Mouse (Mus musculus) thymus, adult 2 months (tissue): Measurements from ENCODE around the gene Slc27a1. TPM values are rescaled to one million over a fixed set of nuclear protein-coding genes. Genes with fewer than 3 reads are reported as not detected.

Source experiments
- DNase-seq: peaks from one replicate; pipeline ENCODE4 v3.0.0; 2021
- H3K27ac ChIP-seq: fragments of 200-500 bp; 2 replicates; pipeline ENCODE4 v1.5.1; 2012; ENCODE audit warnings: low read length, control low read depth; ENCODE audit not compliant: control insufficient read depth, insufficient read depth
- H3K27me3 ChIP-seq: fragments of 200-500 bp; 2 replicates; pipeline ENCODE4 v1.6.1; 2012; ENCODE audit warnings: mild to moderate bottlenecking, low read length, moderate library complexity, mixed read lengths; ENCODE audit not compliant: control insufficient read depth, insufficient read depth
- H3K36me3 ChIP-seq: fragments of 200-500 bp; 2 replicates; pipeline ENCODE4 v1.6.1; 2012; ENCODE audit warnings: mild to moderate bottlenecking, low read length, moderate library complexity; ENCODE audit not compliant: control insufficient read depth, insufficient read depth
- H3K4me1 ChIP-seq: fragments of 200-500 bp; replicated peaks from 2 replicates; pipeline ENCODE4 v1.6.1; 2012; ENCODE audit warnings: low read length; ENCODE audit not compliant: control insufficient read depth, insufficient read depth
- H3K4me3 ChIP-seq: fragments of 200-500 bp; 2 replicates; pipeline ENCODE4 v1.5.1; 2012; ENCODE audit warnings: mild to moderate bottlenecking, low read length, control low read depth, moderate library complexity; ENCODE audit not compliant: control insufficient read depth, insufficient read depth
- CTCF ChIP-seq: fragments of 200-500 bp; IDR thresholded peaks from 2 replicates; pipeline ENCODE4 v1.5.1; 2012; ENCODE audit warnings: mild to moderate bottlenecking, control low read depth, low read length, moderate library complexity, borderline replicate concordance; ENCODE audit not compliant: control insufficient read depth, poor library complexity, insufficient read depth; ENCODE audit errors: extremely low read depth
- POLR2A ChIP-seq: fragments of 200-500 bp; IDR thresholded peaks from 2 replicates; pipeline ENCODE4 v1.6.1; 2012; ENCODE audit warnings: mild to moderate bottlenecking, low read length, control low read depth, moderate library complexity; ENCODE audit not compliant: control insufficient read depth, poor library complexity, insufficient read depth; ENCODE audit errors: extremely low read depth
- WGBS: fragments of 180-500 bp; shearing (Covaris S2); methylation state at CpG from one replicate; pipeline ENCODE4 v1.1.7; 2018; 5-methylcytosine and 5-hydroxymethylcytosine counted together
- polyA plus RNA-seq: library from polyadenylated mRNA; depleted of rRNA; stranded (reverse); fragments of >200 nt; gene quantifications from 2 replicates; pipeline ENCODE4 v1.2.3, GENCODE M21; 2012

Gene Slc27a1
- polyA plus RNA-seq, 1 experiment, result 176 TPM

- H3K27ac ChIP-seq, result no peak overlapping the region
- 95% methylated on average over 2 of the region's 2 CpGs for WGBS
- TF ChIP-seq POLR2A (no peak), CTCF (no peak)
- H3K4me1 ChIP-seq, result peaks cover 39% of the 10 kb centered on the region
- no peak overlapping the region for H3K4me3 ChIP-seq
- no peaks in the 10 kb centered on the region for H3K36me3 ChIP-seq
- H3K27me3 ChIP-seq, result no peaks in the 10 kb centered on the region
- DNase-seq, result no peak
Measured at GRCm38 (mm10) chr8:71572077-71572476, 3.4 kb downstream of the Slc27a1 start.

- 91% methylated on average over 9 of the region's 9 CpGs for whole genome bisulfite sequencing
- no peaks in the 10 kb centered on the region for H3K27me3 ChIP-seq
- TF ChIP-seq POLR2A (no peak), CTCF (no peak)
- no peak for DNase-seq
- H3K36me3 ChIP-seq, result no peaks in the 10 kb centered on the region
- H3K27ac ChIP-seq, result no peak overlapping the region
- peaks cover 37% of the 10 kb centered on the region for H3K4me1 ChIP-seq
- H3K4me3 ChIP-seq, result no peak overlapping the region
Measured at GRCm38 (mm10) chr8:71572847-71573633, 4.4 kb downstream of the Slc27a1 start.

GRCm38 (mm10) chr8:71574426-71574825 lies 5.7 kb downstream of the Slc27a1 start:
- H3K27me3 ChIP-seq, result no peaks in the 10 kb centered on the region
- DNase-seq, result no peak
- no peaks in the 10 kb centered on the region for H3K36me3 ChIP-seq
- no peak overlapping the region for H3K4me3 ChIP-seq
- 88% methylated on average over 7 of the region's 7 CpGs for WGBS
- H3K27ac ChIP-seq, result no peak overlapping the region
- peaks cover 30% of the 10 kb centered on the region for H3K4me1 ChIP-seq
- TF ChIP-seq CTCF (no peak), POLR2A (no peak)

GRCm38 (mm10) chr8:71575020-71575419 lies 6.3 kb downstream of the Slc27a1 start:
- H3K4me1 ChIP-seq, result peaks cover 24% of the 10 kb centered on the region
- no peaks in the 10 kb centered on the region for H3K27me3 ChIP-seq
- no peak overlapping the region for H3K27ac ChIP-seq
- WGBS, result 89% methylated on average over 1 of the region's 1 CpGs
- H3K36me3 ChIP-seq, result no peaks in the 10 kb centered on the region
- TF ChIP-seq CTCF (no peak), POLR2A (no peak)
- no peak for DNase-seq
- H3K4me3 ChIP-seq, result no peak overlapping the region

GRCm38 (mm10) chr8:71577856-71578387 lies 9.2 kb downstream of the Slc27a1 start:
- Histone ChIP-seq H3K27ac (no peak overlapping the region), H3K36me3 (no peaks in the 10 kb centered on the region), H3K4me1 (peaks cover 5% of the 10 kb centered on the region), H3K27me3 (no peaks in the 10 kb centered on the region), H3K4me3 (no peak overlapping the region)
- 84% methylated on average over 4 of the region's 4 CpGs for WGBS
- TF ChIP-seq POLR2A (no peak), CTCF (no peak)
- DNase-seq, result no peak

GRCm38 (mm10) chr8:71579009-71579408 lies 10.3 kb downstream of the Slc27a1 start:
- no peak overlapping the region for H3K27ac ChIP-seq
- H3K4me3 ChIP-seq, result no peak overlapping the region
- H3K4me1 ChIP-seq, result peaks cover 3% of the 10 kb centered on the region
- DNase-seq, result no peak
- H3K27me3 ChIP-seq, result no peaks in the 10 kb centered on the region
- H3K36me3 ChIP-seq, result no peaks in the 10 kb centered on the region; the same call in 1 of the 2 replicates
- 100% methylated on average over 1 of the region's 1 CpGs for WGBS
- TF ChIP-seq POLR2A (no peak), CTCF (no peak)
